Mouse (Mus musculus) yolk sac, embryonic 10.5 days (tissue): ENCODE measurements at regions not wholly inside any gene's neighbourhood (a gene's known extent, or its start where the extent isn't known, plus 50 kb on each side); places are given as distances from the start of the nearest gene placed in this dataset.

Source experiments
- DNase-seq: peaks from one replicate; pipeline ENCODE4 v3.0.0-alpha.2; 2017; ENCODE audit warnings: low spot score

- no peak for DNase-seq
These were observed 116.3 kb upstream of the Tpm1 start for GRCm38 (mm10) chr9:67165486-67165885.

GRCm38 (mm10) chr9:67163746-67164145 lies 114.5 kb upstream of the Tpm1 start:
- DNase-seq: no peak

GRCm38 (mm10) chr9:67160785-67161455 lies 111.7 kb upstream of the Tpm1 start:
- no peak for DNase-seq

GRCm38 (mm10) chr9:67160350-67160749 lies 111.1 kb upstream of the Tpm1 start:
- no peak for DNase-seq

GRCm38 (mm10) chr9:67156590-67157259 lies 107.5 kb upstream of the Tpm1 start:
- DNase-seq: peak; percentile 53

- DNase-seq: no peak
These were observed 104.9 kb upstream of the Tpm1 start for GRCm38 (mm10) chr9:67154062-67154461.

GRCm38 (mm10) chr9:67153333-67153732 lies 104.1 kb upstream of the Tpm1 start:
- no peak for DNase-seq

GRCm38 (mm10) chr9:67147656-67148055 lies 98.5 kb upstream of the Tpm1 start:
- no peak for DNase-seq

GRCm38 (mm10) chr9:67145392-67145791 lies 96.2 kb upstream of the Tpm1 start:
- no peak for DNase-seq

- DNase-seq: no peak
These were observed 95.3 kb upstream of the Tpm1 start for GRCm38 (mm10) chr9:67144511-67144910.

GRCm38 (mm10) chr9:67140319-67140887 lies 91.2 kb upstream of the Tpm1 start:
- peak; percentile 60 for DNase-seq

- DNase-seq: peak; percentile 69
These were observed 88.5 kb upstream of the Tpm1 start for GRCm38 (mm10) chr9:67137681-67138080.

- DNase-seq: no peak
These were observed 87.9 kb upstream of the Tpm1 start for GRCm38 (mm10) chr9:67137141-67137540.

- DNase-seq: no peak
These were observed 87.0 kb upstream of the Tpm1 start for GRCm38 (mm10) chr9:67136166-67136565.

- no peak for DNase-seq
These were observed 85.2 kb upstream of the Tpm1 start for GRCm38 (mm10) chr9:67134378-67134777.

- DNase-seq: no peak
These were observed 83.2 kb upstream of the Tpm1 start for GRCm38 (mm10) chr9:67132370-67132769.

- no peak for DNase-seq
These were observed 81.7 kb upstream of the Tpm1 start for GRCm38 (mm10) chr9:67130730-67131440.

GRCm38 (mm10) chr9:67129891-67130290 lies 80.7 kb upstream of the Tpm1 start:
- no peak for DNase-seq

- DNase-seq: no peak
These were observed 79.9 kb upstream of the Tpm1 start for GRCm38 (mm10) chr9:67129095-67129494.

GRCm38 (mm10) chr9:67121691-67122090 lies 72.5 kb upstream of the Tpm1 start:
- DNase-seq: no peak

GRCm38 (mm10) chr9:67118880-67119644 lies 69.9 kb upstream of the Tpm1 start:
- DNase-seq: no peak

GRCm38 (mm10) chr9:67118429-67118828 lies 69.2 kb upstream of the Tpm1 start:
- no peak for DNase-seq
